Mouse (Mus musculus): ENCODE results near the gene Otop1. TPM values are rescaled to one million over a fixed set of nuclear protein-coding genes. Genes with fewer than 3 reads are reported as not detected.

Otop1 gene
- polyA plus RNA-seq, 1 experiment from 2014 or later, result not detected

DNA sequence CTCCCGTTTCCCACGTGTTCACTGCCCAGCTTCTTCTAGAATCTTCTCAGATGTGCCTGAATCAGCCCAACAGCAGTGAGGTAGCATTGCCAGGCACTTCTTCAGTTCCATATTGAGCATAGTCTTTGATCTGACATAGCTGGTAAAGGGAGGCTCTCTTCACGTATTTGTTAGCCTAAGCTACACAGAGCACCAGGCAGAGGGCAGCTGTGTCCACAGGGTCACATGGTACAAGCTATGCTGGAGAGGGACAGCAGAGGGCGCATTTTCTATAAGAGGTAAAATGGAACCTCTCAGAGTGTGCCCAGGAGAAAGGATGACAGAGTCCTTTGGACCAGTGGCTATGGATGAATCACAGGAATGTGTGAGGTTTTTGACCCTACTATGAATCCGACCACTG is 33.1 kb downstream of the Otop1 start:
- no peak overlapping the region for H3K27ac ChIP-seq (ENCODE audit: low read depth, low read length)
- DNase-seq (ENCODE audit: low spot score), result peak; percentile 67
- H3K4me1 ChIP-seq (replicated peaks; ENCODE audit: control insufficient read depth, insufficient read depth, low read length), result no peaks in the 10 kb centered on the region
- no peaks in the 10 kb centered on the region for H3K27me3 ChIP-seq (ENCODE audit: control insufficient read depth, insufficient read depth, low read length)
- ATAC-seq (ENCODE audit: low FRiP score), result 0 out of 2 replicates have a peak, but pooled peaks have one; percentile 23
- 58% methylated on average over 5 of the region's 5 CpGs for WGBS
- H3K36me3 ChIP-seq (ENCODE audit: control insufficient read depth, insufficient read depth, low read length), result no peaks in the 10 kb centered on the region
- H3K9me3 ChIP-seq (ENCODE audit: control insufficient read depth, low read length), result no peaks in the 10 kb centered on the region
- no peak overlapping the region for H3K4me2 ChIP-seq (replicated peaks; ENCODE audit: low read depth, low read length)
- H3K9ac ChIP-seq (ENCODE audit: low read depth, low read length), result no peak overlapping the region
- no peak overlapping the region for H3K4me3 ChIP-seq (ENCODE audit: low read depth, low read length)

DNA sequence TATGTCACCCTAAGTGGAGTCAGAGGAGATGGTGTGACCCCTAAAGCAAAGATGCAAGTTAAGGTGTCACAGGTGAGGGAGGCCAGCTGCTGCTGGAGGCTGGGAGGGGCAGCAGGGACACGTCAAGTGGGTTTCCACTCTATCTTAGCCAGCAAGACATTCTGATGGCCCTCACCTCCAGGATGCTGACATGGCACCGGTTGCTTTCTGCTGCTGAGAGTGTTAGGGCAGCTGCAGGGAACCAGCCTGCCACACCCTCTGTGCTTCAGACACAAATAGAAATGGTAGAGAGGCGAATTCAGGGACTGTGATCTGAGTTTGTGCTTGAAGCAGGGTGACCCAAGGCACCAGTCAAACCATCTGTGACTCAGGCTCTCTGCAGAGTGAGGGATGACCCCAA is 34.0 kb downstream of the Otop1 start:
- Histone ChIP-seq H3K9ac (ENCODE audit: low read depth, low read length) (no peak overlapping the region), H3K27me3 (ENCODE audit: control insufficient read depth, insufficient read depth, low read length) (no peaks in the 10 kb centered on the region), H3K4me1 (replicated peaks; ENCODE audit: control insufficient read depth, insufficient read depth, low read length) (no peaks in the 10 kb centered on the region), H3K9me3 (ENCODE audit: control insufficient read depth, low read length) (no peaks in the 10 kb centered on the region), H3K27ac (ENCODE audit: low read depth, low read length) (no peak overlapping the region), H3K4me3 (ENCODE audit: low read depth, low read length) (no peak overlapping the region), H3K4me2 (replicated peaks; ENCODE audit: low read depth, low read length) (no peak overlapping the region), H3K36me3 (ENCODE audit: control insufficient read depth, insufficient read depth, low read length) (no peaks in the 10 kb centered on the region)
- ATAC-seq (ENCODE audit: low FRiP score) (no peak), DNase-seq (ENCODE audit: low spot score) (no peak)
- 70% methylated on average over 3 of the region's 3 CpGs for WGBS

DNA sequence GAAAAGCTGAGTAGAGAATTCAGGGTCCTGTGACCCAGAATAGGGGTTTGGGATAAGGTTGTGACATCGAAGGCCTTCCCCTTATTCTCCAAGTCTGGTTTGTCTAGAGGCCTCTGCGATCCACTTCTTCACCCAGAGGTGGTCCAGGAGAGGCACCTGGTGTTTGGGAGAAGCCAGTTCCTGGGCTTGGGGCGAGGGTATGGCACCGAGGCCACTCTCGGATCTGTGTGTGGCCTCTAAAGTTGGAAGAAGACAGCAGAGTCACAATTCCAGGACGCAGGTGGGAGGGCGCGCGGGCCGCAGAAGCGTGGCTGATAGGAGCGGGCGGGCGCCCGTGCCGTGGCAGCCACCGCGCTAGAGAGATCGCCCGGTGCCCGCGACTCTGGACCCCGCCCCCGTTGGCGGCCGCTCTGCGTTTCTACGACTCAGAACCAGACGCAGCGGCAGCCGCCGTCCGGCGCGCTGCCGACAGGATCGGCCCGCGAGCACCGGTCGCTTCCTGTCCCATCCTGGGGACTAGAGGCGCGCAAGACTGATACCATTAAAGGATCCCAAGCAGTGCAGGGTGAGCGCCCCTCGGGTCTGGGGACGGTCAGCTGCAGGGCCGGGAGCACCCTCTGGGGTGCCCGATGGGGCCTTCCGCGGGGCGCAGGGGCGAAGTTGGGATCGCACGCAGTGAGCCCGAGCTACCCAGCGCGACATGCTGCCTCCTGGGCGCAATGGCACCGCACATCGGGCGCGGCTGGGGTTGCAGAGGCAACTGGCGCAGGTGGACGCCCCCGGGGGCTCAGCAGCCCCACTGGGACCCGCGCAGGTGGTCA is 43.4 kb downstream of the Otop1 start, which contains the start of gene Drd5:
TSS of gene Drd5 (plus strand) at position 402 of the 821 bp plus-strand sequence.
- H3K4me3 ChIP-seq (ENCODE audit: low read depth, low read length), result peak within 1 kb of the TSS; percentile 45
- ATAC-seq (ENCODE audit: low FRiP score) (peak; percentile 65; the same call in 1 of the 2 replicates), DNase-seq (ENCODE audit: low spot score) (peak; percentile 56)
- peak within 1 kb of the TSS; percentile 81 for H3K4me2 ChIP-seq (replicated peaks; ENCODE audit: low read depth, low read length)
- H3K9ac ChIP-seq (ENCODE audit: low read depth, low read length), result peak within 1 kb of the TSS; percentile 53
- H3K27me3 ChIP-seq (ENCODE audit: control insufficient read depth, insufficient read depth, low read length), result peaks cover 27% of the 10 kb centered on the region
- H3K36me3 ChIP-seq (ENCODE audit: control insufficient read depth, insufficient read depth, low read length), result no peaks in the 10 kb centered on the region
- 0 out of 2 replicates have a peak, but pooled peaks cover 4% of the 10 kb centered on the region for H3K4me1 ChIP-seq (replicated peaks; ENCODE audit: control insufficient read depth, insufficient read depth, low read length)
- 2% methylated on average over 67 of the region's 67 CpGs for WGBS
- no peaks in the 10 kb centered on the region for H3K9me3 ChIP-seq (ENCODE audit: control insufficient read depth, low read length)
- H3K27ac ChIP-seq (ENCODE audit: low read depth, low read length), result no peak within 1 kb of the TSS

DNA sequence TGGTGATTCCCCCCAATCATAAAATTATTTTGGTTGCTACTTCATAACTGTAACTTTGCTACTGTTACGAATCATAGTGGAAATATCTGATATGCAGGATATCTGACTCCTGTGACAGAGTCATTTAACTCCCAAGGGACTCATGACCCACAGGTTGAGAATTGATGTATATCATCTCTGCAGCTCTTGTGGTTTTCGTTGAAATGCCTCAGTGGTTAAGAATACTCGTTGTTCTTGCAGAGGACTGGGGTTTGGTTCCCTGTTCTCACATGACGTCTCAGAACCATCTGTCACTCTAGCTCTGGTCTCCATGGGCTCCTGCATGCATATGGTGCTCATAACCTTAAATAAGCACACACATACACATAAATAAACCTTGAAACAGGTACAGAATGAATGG is 57.6 kb downstream of the Otop1 start:
- 81% methylated on average over 4 of the region's 4 CpGs for WGBS

DNA sequence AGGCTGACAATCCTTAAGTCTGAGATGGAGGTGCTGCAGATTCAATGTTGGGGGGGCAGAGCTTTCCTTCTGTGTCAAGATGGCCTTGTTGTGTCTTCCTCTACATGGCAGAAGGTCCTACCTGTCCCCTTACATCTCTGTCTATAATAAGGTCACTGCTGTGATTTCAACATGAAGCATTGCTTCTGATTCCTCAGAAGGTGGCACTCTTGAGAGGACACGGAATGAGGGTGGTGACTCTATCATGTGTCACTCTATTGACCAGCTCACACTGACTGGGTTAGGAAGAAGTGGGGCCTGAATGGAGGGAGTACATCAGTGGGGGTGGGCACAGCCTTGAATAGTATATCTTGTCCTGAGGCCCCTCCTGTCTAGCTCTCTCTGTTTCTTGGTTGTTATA is 58.8 kb downstream of the Otop1 start:
- H3K9ac ChIP-seq (ENCODE audit: low read depth, low read length), result no peak overlapping the region
- H3K4me2 ChIP-seq (replicated peaks; ENCODE audit: low read depth, low read length), result no peak overlapping the region
- no peaks in the 10 kb centered on the region for H3K27me3 ChIP-seq (ENCODE audit: control insufficient read depth, insufficient read depth, low read length)
- WGBS, result 35% methylated on average over 1 of the region's 1 CpGs
- ATAC-seq (ENCODE audit: low FRiP score), result no peak
- H3K27ac ChIP-seq (ENCODE audit: low read depth, low read length), result no peak overlapping the region
- no peaks in the 10 kb centered on the region for H3K9me3 ChIP-seq (ENCODE audit: control insufficient read depth, low read length)
- no peaks in the 10 kb centered on the region for H3K4me1 ChIP-seq (replicated peaks; ENCODE audit: control insufficient read depth, insufficient read depth, low read length)
- DNase-seq (ENCODE audit: low spot score), result no peak
- no peak overlapping the region for H3K4me3 ChIP-seq (ENCODE audit: low read depth, low read length)
- no peaks in the 10 kb centered on the region for H3K36me3 ChIP-seq (ENCODE audit: control insufficient read depth, insufficient read depth, low read length)

More for the DNA sequence above, 57.6 kb downstream of the Otop1 start:
- Histone ChIP-seq H3K36me3 (ENCODE audit: control insufficient read depth, insufficient read depth, low read length) (no peaks in the 10 kb centered on the region), H3K4me1 (replicated peaks; ENCODE audit: control insufficient read depth, insufficient read depth, low read length) (no peaks in the 10 kb centered on the region), H3K4me2 (replicated peaks; ENCODE audit: low read depth, low read length) (no peak overlapping the region), H3K9ac (ENCODE audit: low read depth, low read length) (no peak overlapping the region), H3K4me3 (ENCODE audit: low read depth, low read length) (no peak overlapping the region), H3K9me3 (ENCODE audit: control insufficient read depth, low read length) (no peaks in the 10 kb centered on the region), H3K27ac (ENCODE audit: low read depth, low read length) (no peak overlapping the region), H3K27me3 (ENCODE audit: control insufficient read depth, insufficient read depth, low read length) (no peaks in the 10 kb centered on the region)
- no peak for DNase-seq (ENCODE audit: low spot score)
- ATAC-seq (ENCODE audit: low FRiP score), result no peak

DNA sequence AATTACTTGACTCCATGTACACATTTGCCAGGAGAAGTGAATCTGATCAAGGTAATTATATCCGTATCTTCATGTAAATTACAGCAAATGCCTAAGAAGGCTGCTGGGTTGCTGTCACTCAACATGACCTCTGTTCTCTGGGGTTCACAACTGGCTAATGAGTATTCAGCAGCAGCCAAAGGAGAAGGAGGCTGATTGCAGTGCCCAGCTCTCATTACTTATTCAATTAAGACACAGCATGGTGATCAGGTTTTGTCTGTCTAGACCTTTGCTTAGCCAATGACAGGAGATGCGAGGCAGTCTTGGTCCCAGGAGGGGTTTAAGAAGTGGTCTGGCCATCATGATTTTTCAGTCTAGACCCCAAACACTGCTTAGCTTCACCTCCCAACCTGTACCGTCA is 67.3 kb downstream of the Otop1 start:
- H3K27me3 ChIP-seq (ENCODE audit: control insufficient read depth, insufficient read depth, low read length), result no peaks in the 10 kb centered on the region
- no peaks in the 10 kb centered on the region for H3K36me3 ChIP-seq (ENCODE audit: control insufficient read depth, insufficient read depth, low read length)
- no peak overlapping the region for H3K27ac ChIP-seq (ENCODE audit: low read depth, low read length)
- no peak for ATAC-seq (ENCODE audit: low FRiP score)
- H3K9me3 ChIP-seq (ENCODE audit: control insufficient read depth, low read length), result no peaks in the 10 kb centered on the region
- H3K4me3 ChIP-seq (ENCODE audit: low read depth, low read length), result no peak overlapping the region
- H3K9ac ChIP-seq (ENCODE audit: low read depth, low read length), result no peak overlapping the region
- no peak overlapping the region for H3K4me2 ChIP-seq (replicated peaks; ENCODE audit: low read depth, low read length)
- DNase-seq (ENCODE audit: low spot score), result no peak
- WGBS, result 63% methylated on average over 3 of the region's 3 CpGs
- no peaks in the 10 kb centered on the region for H3K4me1 ChIP-seq (replicated peaks; ENCODE audit: control insufficient read depth, insufficient read depth, low read length)

DNA sequence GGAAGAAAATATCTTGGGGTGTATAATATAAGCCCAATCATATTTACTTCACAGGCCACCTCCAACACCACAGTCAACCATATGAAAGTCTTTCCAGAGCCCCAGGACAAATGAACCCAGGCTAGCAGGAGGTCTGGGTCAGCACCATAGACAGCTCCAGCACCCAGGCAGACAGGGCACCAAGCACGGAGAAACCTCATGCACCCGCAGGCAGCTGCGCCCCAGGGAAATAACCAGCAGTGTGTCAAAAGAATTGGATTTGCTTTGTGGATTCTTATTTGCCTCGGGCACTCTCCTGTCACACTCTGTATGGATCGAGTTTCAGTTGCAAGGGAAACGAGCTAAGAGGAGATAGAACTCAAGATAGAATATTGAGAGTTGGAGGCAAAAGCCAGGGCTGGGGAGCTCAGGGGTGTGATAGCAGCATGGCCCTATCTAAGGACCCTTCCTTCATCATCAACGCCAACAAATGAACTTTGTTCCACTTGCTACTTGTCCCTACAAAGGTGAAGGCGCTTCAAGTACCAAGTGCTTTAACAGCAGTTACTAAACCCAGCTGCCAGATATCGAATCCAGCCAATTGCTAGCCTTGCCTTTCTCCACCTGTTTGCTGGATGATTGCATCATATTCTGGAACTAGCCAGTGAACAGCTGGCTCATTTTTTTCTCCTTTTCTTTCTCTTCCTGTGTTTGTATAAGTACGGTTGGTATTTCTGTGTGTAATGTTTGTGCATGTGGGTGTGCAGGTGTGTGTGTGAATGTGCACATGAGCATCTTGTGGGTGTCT is 71.1 kb downstream of the Otop1 start:
- Histone ChIP-seq H3K27me3 (ENCODE audit: control insufficient read depth, insufficient read depth, low read length) (no peaks in the 10 kb centered on the region), H3K4me3 (ENCODE audit: low read depth, low read length) (no peak overlapping the region), H3K27ac (ENCODE audit: low read depth, low read length) (no peak overlapping the region), H3K4me1 (replicated peaks; ENCODE audit: control insufficient read depth, insufficient read depth, low read length) (peaks cover 4% of the 10 kb centered on the region; the same call in 1 of the 2 replicates), H3K36me3 (ENCODE audit: control insufficient read depth, insufficient read depth, low read length) (no peaks in the 10 kb centered on the region), H3K9ac (ENCODE audit: low read depth, low read length) (no peak overlapping the region), H3K4me2 (replicated peaks; ENCODE audit: low read depth, low read length) (no peak overlapping the region), H3K9me3 (ENCODE audit: control insufficient read depth, low read length) (no peaks in the 10 kb centered on the region)
- peak; percentile 43 for DNase-seq (ENCODE audit: low spot score)
- WGBS, result 38% methylated on average over 10 of the region's 10 CpGs
- ATAC-seq (ENCODE audit: low FRiP score), result no peak

DNA sequence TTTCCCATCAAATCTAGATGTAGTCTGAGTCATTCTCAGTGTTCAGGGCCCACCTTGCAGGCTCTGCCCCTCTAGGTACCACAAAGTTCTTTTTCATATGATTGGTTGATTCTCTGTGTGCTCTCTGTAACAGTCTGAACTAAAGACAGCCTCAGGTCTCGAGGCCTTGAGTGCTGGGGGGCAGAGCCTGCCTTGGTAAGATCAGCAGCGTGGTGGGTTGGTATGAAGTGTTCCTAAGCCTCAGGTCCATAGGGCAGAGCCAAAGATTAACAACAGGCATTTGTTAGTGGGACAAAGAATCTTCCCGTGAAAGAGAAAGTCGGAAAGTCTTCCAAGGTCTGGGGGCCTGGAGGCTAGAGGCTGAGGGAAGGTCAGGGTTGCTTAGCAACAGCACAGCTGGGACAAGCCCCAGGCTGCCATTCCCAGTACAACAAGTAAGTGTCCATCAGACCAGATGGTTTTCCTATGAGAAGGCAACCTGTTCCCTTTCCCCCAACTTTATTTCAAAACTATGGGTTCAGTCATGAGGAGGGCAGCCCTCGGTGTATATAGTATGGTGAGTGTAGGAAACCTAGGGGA is 74.7 kb downstream of the Otop1 start:
- DNase-seq (ENCODE audit: low spot score), result peak; percentile 55
- Histone ChIP-seq H3K27ac (ENCODE audit: low read depth, low read length) (no peak overlapping the region), H3K9ac (ENCODE audit: low read depth, low read length) (no peak overlapping the region), H3K4me2 (replicated peaks; ENCODE audit: low read depth, low read length) (no peak overlapping the region), H3K36me3 (ENCODE audit: control insufficient read depth, insufficient read depth, low read length) (no peaks in the 10 kb centered on the region), H3K9me3 (ENCODE audit: control insufficient read depth, low read length) (no peaks in the 10 kb centered on the region), H3K27me3 (ENCODE audit: control insufficient read depth, insufficient read depth, low read length) (no peaks in the 10 kb centered on the region), H3K4me3 (ENCODE audit: low read depth, low read length) (no peak overlapping the region), H3K4me1 (replicated peaks; ENCODE audit: control insufficient read depth, insufficient read depth, low read length) (peaks cover 4% of the 10 kb centered on the region; the same call in 1 of the 2 replicates)
- ATAC-seq (ENCODE audit: low FRiP score), result peak; percentile 80
- whole genome bisulfite sequencing, result 24% methylated on average over 5 of the region's 5 CpGs
